ENCODE assay signal across 32 mouse cellular contexts in the genomic region with DNA sequence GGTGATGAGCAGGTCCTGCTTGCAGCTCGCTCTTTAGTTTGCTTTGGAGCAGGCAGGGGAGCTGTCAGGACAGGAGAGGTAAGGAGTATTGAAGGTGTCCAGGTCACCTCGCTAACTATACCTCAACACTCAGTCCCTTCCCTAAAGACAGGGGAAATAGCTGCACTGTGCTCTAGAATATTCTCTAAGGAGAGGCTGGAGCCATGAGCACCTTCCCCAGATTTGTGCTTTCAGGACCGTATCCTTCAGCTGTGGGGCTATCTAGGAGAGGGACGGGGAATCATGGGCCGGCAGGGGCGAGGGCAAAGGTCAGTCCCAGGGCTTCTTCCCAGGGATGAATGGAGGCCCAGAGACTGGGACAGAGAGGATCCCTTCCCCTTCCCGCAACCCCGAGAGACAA. TPM values are rescaled to one million over a fixed set of nuclear protein-coding genes. Genes with fewer than 3 reads are reported as not detected.
DNase-seq lines count a peak whose midpoint lies in the region; ATAC-seq and TF ChIP-seq lines count a peak whose summit lies in the region.
"Had no signal": no experiment of that assay in that cellular context is flagged by ENCODE, and none has a peak within 500 bp of the region (broad histone marks: within the 10 kb centered on the region; RNA-seq: fewer than 3 reads in every experiment).

No protein-coding gene starts in this region.

- peak overlapping the region; percentile 65 for H3K27ac ChIP-seq in forebrain, embryonic 10.5 days
- no peak overlapping the region for H3K27ac ChIP-seq in forebrain, embryonic 15.5 days (replicated peaks)
- no peak overlapping the region for H3K27ac ChIP-seq in hindbrain, embryonic 14.5 days
- no peak overlapping the region for H3K27ac ChIP-seq in hindbrain, embryonic 12.5 days
- H3K27ac ChIP-seq in neural tube, embryonic 12.5 days: no peak overlapping the region
- no peak overlapping the region for H3K27ac ChIP-seq in midbrain, postnatal 0 days (ENCODE audit: low read depth, low read length)
- H3K27ac ChIP-seq: embryonic facial prominence, embryonic 15.5 days; heart, embryonic 15.5 days; limb, embryonic 15.5 days; liver, embryonic 13.5 days; macrophage; neural tube, embryonic 13.5 days had no signal

- H3K9ac ChIP-seq in forebrain, embryonic 15.5 days (replicated peaks): no peak overlapping the region
- 0 out of 2 replicates have a peak overlapping the region, but pooled peaks have one; percentile 20 for H3K9ac ChIP-seq in hindbrain, embryonic 14.5 days
- no peak overlapping the region for H3K9ac ChIP-seq in hindbrain, embryonic 12.5 days
- H3K9ac ChIP-seq in neural tube, embryonic 12.5 days: no peak overlapping the region
- H3K9ac ChIP-seq in midbrain, postnatal 0 days (replicated peaks; ENCODE audit: low read length, poor library complexity, severe bottlenecking): 0 out of 2 replicates have a peak overlapping the region, but pooled peaks have one; percentile 4
- H3K9ac ChIP-seq: embryonic facial prominence, embryonic 15.5 days; heart, embryonic 15.5 days; limb, embryonic 15.5 days; liver, embryonic 13.5 days; neural tube, embryonic 13.5 days had no signal

- 5% methylated on average over 8 of the region's 8 CpGs for WGBS in forebrain, embryonic 10.5 days
- 22% methylated on average over 8 of the region's 8 CpGs for WGBS in forebrain, embryonic 15.5 days
- 10% methylated on average over 8 of the region's 8 CpGs for WGBS in hindbrain, embryonic 14.5 days
- 7% methylated on average over 8 of the region's 8 CpGs for WGBS in hindbrain, embryonic 12.5 days
- WGBS in neural tube, embryonic 12.5 days: 8% methylated on average over 8 of the region's 8 CpGs
- 24% methylated on average over 8 of the region's 8 CpGs for WGBS in midbrain, postnatal 0 days

- H3K36me3 ChIP-seq in forebrain, embryonic 10.5 days (replicated peaks): no peaks in the 10 kb centered on the region
- H3K36me3 ChIP-seq in forebrain, embryonic 15.5 days: peaks cover 7% of the 10 kb centered on the region; the same call in 1 of the 2 replicates
- H3K36me3 ChIP-seq in hindbrain, embryonic 14.5 days (replicated peaks; ENCODE audit: control insufficient read depth, insufficient read depth): 0 out of 2 replicates have a peak, but pooled peaks cover 9% of the 10 kb centered on the region
- no peaks in the 10 kb centered on the region for H3K36me3 ChIP-seq in hindbrain, embryonic 12.5 days
- H3K36me3 ChIP-seq in neural tube, embryonic 12.5 days: no peaks in the 10 kb centered on the region
- H3K36me3 ChIP-seq in midbrain, postnatal 0 days (ENCODE audit: insufficient read depth, low read length): peaks cover 4% of the 10 kb centered on the region; the same call in 1 of the 2 replicates
- H3K36me3 ChIP-seq: embryonic facial prominence, embryonic 15.5 days; heart, embryonic 15.5 days; limb, embryonic 15.5 days; liver, embryonic 13.5 days; neural tube, embryonic 13.5 days had no signal

- H3K9me3 ChIP-seq in forebrain, embryonic 10.5 days: no peaks in the 10 kb centered on the region
- no peaks in the 10 kb centered on the region for H3K9me3 ChIP-seq in forebrain, embryonic 15.5 days
- no peaks in the 10 kb centered on the region for H3K9me3 ChIP-seq in hindbrain, embryonic 14.5 days (ENCODE audit: control insufficient read depth, low read length)
- H3K9me3 ChIP-seq in hindbrain, embryonic 12.5 days (replicated peaks): no peaks in the 10 kb centered on the region
- no peaks in the 10 kb centered on the region for H3K9me3 ChIP-seq in neural tube, embryonic 12.5 days
- no peaks in the 10 kb centered on the region for H3K9me3 ChIP-seq in midbrain, postnatal 0 days (ENCODE audit: low read length)
- H3K9me3 ChIP-seq: embryonic facial prominence, embryonic 15.5 days; heart, embryonic 15.5 days; limb, embryonic 15.5 days; liver, embryonic 13.5 days; neural tube, embryonic 13.5 days had no signal

- H3K4me1 ChIP-seq in forebrain, embryonic 10.5 days: peaks cover 84% of the 10 kb centered on the region
- peaks cover 43% of the 10 kb centered on the region for H3K4me1 ChIP-seq in forebrain, embryonic 15.5 days
- peaks cover 13% of the 10 kb centered on the region for H3K4me1 ChIP-seq in hindbrain, embryonic 14.5 days (replicated peaks; ENCODE audit: control insufficient read depth, insufficient read depth, low read length)
- peaks cover 41% of the 10 kb centered on the region for H3K4me1 ChIP-seq in hindbrain, embryonic 12.5 days
- peaks cover 39% of the 10 kb centered on the region for H3K4me1 ChIP-seq in neural tube, embryonic 12.5 days
- peaks cover 9% of the 10 kb centered on the region; the same call in 1 of the 2 replicates for H3K4me1 ChIP-seq in midbrain, postnatal 0 days (ENCODE audit: insufficient read depth, low read length)

- peaks cover 83% of the 10 kb centered on the region for H3K27me3 ChIP-seq in forebrain, embryonic 10.5 days (ENCODE audit: poor library complexity, severe bottlenecking)
- no peaks in the 10 kb centered on the region for H3K27me3 ChIP-seq in forebrain, embryonic 15.5 days
- peaks cover 33% of the 10 kb centered on the region for H3K27me3 ChIP-seq in hindbrain, embryonic 14.5 days (ENCODE audit: control insufficient read depth, insufficient read depth, low read length)
- peaks cover 69% of the 10 kb centered on the region for H3K27me3 ChIP-seq in hindbrain, embryonic 12.5 days
- H3K27me3 ChIP-seq in neural tube, embryonic 12.5 days (replicated peaks): peaks cover 59% of the 10 kb centered on the region
- no peaks in the 10 kb centered on the region; the same call in 1 of the 2 replicates for H3K27me3 ChIP-seq in midbrain, postnatal 0 days (ENCODE audit: insufficient read depth, low read length)

- H3K4me3 ChIP-seq in forebrain, embryonic 10.5 days: peak overlapping the region; percentile 37
- no peak overlapping the region for H3K4me3 ChIP-seq in forebrain, embryonic 15.5 days
- no peak overlapping the region for H3K4me3 ChIP-seq in hindbrain, embryonic 14.5 days (replicated peaks; ENCODE audit: low read length)
- no peak overlapping the region for H3K4me3 ChIP-seq in hindbrain, embryonic 12.5 days
- no peak overlapping the region for H3K4me3 ChIP-seq in neural tube, embryonic 12.5 days
- no peak overlapping the region for H3K4me3 ChIP-seq in midbrain, postnatal 0 days (ENCODE audit: low read depth, low read length)
- H3K4me3 ChIP-seq: embryonic facial prominence, embryonic 15.5 days; heart, embryonic 15.5 days; limb, embryonic 15.5 days; liver, embryonic 13.5 days; neural tube, embryonic 13.5 days had no signal

- TF ChIP-seq CTCF in midbrain, postnatal 0 days (IDR thresholded peaks at IDR 0.05): no peak

- H3K4me2 ChIP-seq in forebrain, embryonic 15.5 days (replicated peaks): no peak overlapping the region
- H3K4me2 ChIP-seq in hindbrain, embryonic 14.5 days (replicated peaks): no peak overlapping the region
- H3K4me2 ChIP-seq in hindbrain, embryonic 12.5 days (replicated peaks): no peak overlapping the region
- peak overlapping the region; percentile 15; the same call in 1 of the 2 replicates for H3K4me2 ChIP-seq in neural tube, embryonic 12.5 days (replicated peaks)
- H3K4me2 ChIP-seq in midbrain, postnatal 0 days (ENCODE audit: low read depth, low read length, poor library complexity, severe bottlenecking): no peak overlapping the region
- H3K4me2 ChIP-seq: embryonic facial prominence, embryonic 15.5 days; heart, embryonic 15.5 days; limb, embryonic 15.5 days; liver, embryonic 13.5 days; neural tube, embryonic 13.5 days had no signal

- DNase-seq in forebrain, embryonic 10.5 days (ENCODE audit: extremely low spot score, low spot score): no peak
- no peak for DNase-seq in hindbrain, embryonic 14.5 days (ENCODE audit: low spot score)
- no peak for DNase-seq in neural tube, embryonic 10.5 days (ENCODE audit: extremely low spot score, low spot score)
- no peak for DNase-seq in midbrain, postnatal 0 days (ENCODE audit: low spot score)
- no peak for DNase-seq in heart, adult 9 months (ENCODE audit: low spot score in 2 of 2)
- DNase-seq: adrenal gland, postnatal 14 days; cerebellum, adult 11 months; cerebellum, adult 9-10 months; gastrocnemius, postnatal 10 days; heart, postnatal 36 days; kidney, adult 9 months; kidney, postnatal 10 days; layer of hippocampus, adult 9-11 months; liver, embryonic 13.5 days; lung, adult 18-20 months; thymus, adult 2 months; thymus, postnatal 36 days had no signal

- ATAC-seq in forebrain, embryonic 15.5 days (replicated peaks): no peak
- ATAC-seq in hindbrain, embryonic 14.5 days (ENCODE audit: low FRiP score): no peak
- no peak for ATAC-seq in hindbrain, embryonic 12.5 days (ENCODE audit: low FRiP score)
- ATAC-seq in neural tube, embryonic 12.5 days (ENCODE audit: low FRiP score, low read depth): no peak
- ATAC-seq in midbrain, postnatal 0 days (ENCODE audit: low FRiP score): no peak
- ATAC-seq: intestine, postnatal 0 days; lung, postnatal 0 days had no signal

RNA-seq across cellular contexts. Expression of a gene that starts 23.8 kb away (rescaled TPM):
- polyA plus RNA-seq in forebrain, embryonic 10.5 days (2016; fragmentation: Nextera tagmentation; extraction: Ambion mirVana): 0.91 and 1.1 TPM in 2 replicates
- polyA plus RNA-seq in forebrain, embryonic 15.5 days (2015; fragmentation: Nextera tagmentation; extraction: Ambion mirVana): 10.8 and 11.6 TPM in 2 replicates
- polyA plus RNA-seq in hindbrain, embryonic 14.5 days (2014; fragmentation: Nextera tagmentation; extraction: Ambion mirVana): 9.1 and 11.8 TPM in 2 replicates
- 6.3 and 6.7 TPM in 2 replicates for polyA plus RNA-seq in hindbrain, embryonic 12.5 days (2016; fragmentation: Nextera tagmentation; extraction: Ambion mirVana)
- 6.4 and 7.9 TPM in 2 replicates for polyA plus RNA-seq in neural tube, embryonic 12.5 days (2016; fragmentation: Nextera tagmentation; extraction: Ambion mirVana)
- 95.0 and 100 TPM in 2 replicates for total RNA-seq in midbrain, postnatal 0 days (2014; rRNA removed)
- polyA plus RNA-seq in midbrain, postnatal 0 days (2015; fragmentation: Nextera tagmentation; extraction: Ambion mirVana): 13.1 and 14.0 TPM in 2 replicates
- total RNA-seq: megakaryocyte-erythroid progenitor cell, adult 5-6 weeks had no signal
- polyA plus RNA-seq: liver, embryonic 13.5 days had no signal

RNA-seq across cellular contexts. Expression of a gene that starts 52.0 kb away (rescaled TPM):
- 0.30 and 0.41 TPM in 2 replicates for polyA plus RNA-seq in forebrain, embryonic 10.5 days (2016; fragmentation: Nextera tagmentation; extraction: Ambion mirVana)
- polyA plus RNA-seq in forebrain, embryonic 15.5 days (2015; fragmentation: Nextera tagmentation; extraction: Ambion mirVana): 1.0 and 1.1 TPM in 2 replicates
- polyA plus RNA-seq in hindbrain, embryonic 14.5 days (2014; fragmentation: Nextera tagmentation; extraction: Ambion mirVana): 0.41 TPM in 1 of 2 replicates, not detected in the other
- 0.85 and 0.94 TPM in 2 replicates for polyA plus RNA-seq in hindbrain, embryonic 12.5 days (2016; fragmentation: Nextera tagmentation; extraction: Ambion mirVana)
- polyA plus RNA-seq in neural tube, embryonic 12.5 days (2016; fragmentation: Nextera tagmentation; extraction: Ambion mirVana): 0.66 and 0.87 TPM in 2 replicates
- total RNA-seq in midbrain, postnatal 0 days (2014; rRNA removed): 0.28 TPM in 1 of 2 replicates, not detected in the other
- 0.34 and 0.91 TPM in 2 replicates for polyA plus RNA-seq in midbrain, postnatal 0 days (2015; fragmentation: Nextera tagmentation; extraction: Ambion mirVana)
- total RNA-seq: adrenal gland, postnatal 14 days; gastrocnemius, postnatal 10 days; heart, adult 8-10 months; heart, postnatal 36 days; left cerebral cortex, adult 18-20 months; megakaryocyte-erythroid progenitor cell, adult 5-6 weeks; MEL had no signal
- polyA plus RNA-seq: large intestine, adult 2 months; macrophage; thymus, adult 2 months had no signal

Comparison
In these comparisons a context has a peak if more than half of its experiments do, and no peak if none do; other contexts are left out.
1. H3K9ac ChIP-seq: peak in hindbrain, embryonic 14.5 days (single experiment) and midbrain, postnatal 0 days (single experiment); none in forebrain, embryonic 15.5 days (single experiment), hindbrain, embryonic 12.5 days (single experiment) and neural tube, embryonic 12.5 days (single experiment).